In genomic region chr4:123750707-123751312, GRCm38 (mm10) we compare ENCODE assay signal across 9 mouse cellular contexts. TPM values are rescaled to one million over a fixed set of nuclear protein-coding genes. Genes with fewer than 3 reads are reported as not detected.
DNase-seq lines count a peak whose midpoint lies in the region; ATAC-seq and TF ChIP-seq lines count a peak whose summit lies in the region.
"Had no signal": no experiment of that assay in that cellular context is flagged by ENCODE, and none has a peak within 500 bp of the region (broad histone marks: within the 10 kb centered on the region; RNA-seq: fewer than 3 reads in every experiment).

No protein-coding gene starts in this region.

- 0% methylated on average over 8 of the region's 8 CpGs for WGBS in forebrain, embryonic 16.5 days
- WGBS in intestine, embryonic 14.5 days, result 2% methylated on average over 8 of the region's 8 CpGs
- WGBS in liver, embryonic 16.5 days (ENCODE audit: insufficient replicate concordance), result 2% methylated on average over 8 of the region's 8 CpGs
- 1% methylated on average over 8 of the region's 8 CpGs for WGBS in neural tube, embryonic 14.5 days

- no peaks in the 10 kb centered on the region for H3K36me3 ChIP-seq in forebrain, embryonic 16.5 days (ENCODE audit: control insufficient read depth, insufficient read depth)
- peaks cover 3% of the 10 kb centered on the region; the same call in 1 of the 2 replicates for H3K36me3 ChIP-seq in intestine, embryonic 14.5 days (ENCODE audit: control insufficient read depth, insufficient read depth, low read length)
- H3K36me3 ChIP-seq in liver, embryonic 16.5 days (ENCODE audit: control insufficient read depth, insufficient read depth), result no peaks in the 10 kb centered on the region; the same call in 1 of the 2 replicates
- no peaks in the 10 kb centered on the region for H3K36me3 ChIP-seq in neural tube, embryonic 14.5 days (ENCODE audit: control insufficient read depth, insufficient read depth, low read length)

- ATAC-seq in forebrain, embryonic 16.5 days, result no peak
- ATAC-seq in intestine, embryonic 14.5 days (replicated peaks; ENCODE audit: low FRiP score, low TSS enrichment, low read depth), result no peak
- ATAC-seq in liver, embryonic 16.5 days (ENCODE audit: low read depth), result no peak
- no peak for ATAC-seq in neural tube, embryonic 14.5 days (ENCODE audit: low read depth)

- intact Hi-C loops in left cerebral cortex, postnatal 4 days (cut with DNase I), result no loop called here
- intact Hi-C loops in left cerebral cortex, postnatal 36 days (cut with DNase I), result loop anchor here (5.0 kb wide), 2 partner anchors 34 to 151 kb away; partner anchors contain the start of genes Mycbp and Ndufs5

- H3K9ac ChIP-seq in forebrain, embryonic 16.5 days (replicated peaks; ENCODE audit: low read depth, low read length), result peak overlapping the region; percentile 87
- peak overlapping the region; percentile 71 for H3K9ac ChIP-seq in intestine, embryonic 14.5 days (ENCODE audit: low read length)
- H3K9ac ChIP-seq in liver, embryonic 16.5 days (ENCODE audit: low read depth, low read length), result peak overlapping the region; percentile 55
- H3K9ac ChIP-seq in neural tube, embryonic 14.5 days (replicated peaks; ENCODE audit: low read depth, low read length), result peak overlapping the region; percentile 93; the same call in 1 of the 2 replicates

- peak overlapping the region; percentile 76 for H3K27ac ChIP-seq in bone marrow macrophage, adult 2 months (ENCODE audit: insufficient read depth, low read depth, low read length)
- peak overlapping the region; percentile 42 for H3K27ac ChIP-seq in forebrain, embryonic 16.5 days (ENCODE audit: low read length)
- no peak overlapping the region for H3K27ac ChIP-seq in intestine, embryonic 14.5 days (ENCODE audit: low read depth)
- no peak overlapping the region for H3K27ac ChIP-seq in liver, embryonic 16.5 days (ENCODE audit: low read length)
- H3K27ac ChIP-seq in neural tube, embryonic 14.5 days (ENCODE audit: low read depth, low read length), result peak overlapping the region; percentile 29; the same call in 1 of the 2 replicates

- H3K4me1 ChIP-seq in bone marrow macrophage, adult 2 months (ENCODE audit: control insufficient read depth, insufficient read depth, low read length), result peaks cover 11% of the 10 kb centered on the region
- H3K4me1 ChIP-seq in forebrain, embryonic 16.5 days (replicated peaks; ENCODE audit: control insufficient read depth, insufficient read depth, low read length), result peaks cover 19% of the 10 kb centered on the region
- peaks cover 10% of the 10 kb centered on the region for H3K4me1 ChIP-seq in intestine, embryonic 14.5 days (replicated peaks; ENCODE audit: control insufficient read depth, insufficient read depth, low read length)
- H3K4me1 ChIP-seq in liver, embryonic 16.5 days (ENCODE audit: control insufficient read depth, low read depth, low read length), result peaks cover 17% of the 10 kb centered on the region
- peaks cover 12% of the 10 kb centered on the region for H3K4me1 ChIP-seq in neural tube, embryonic 14.5 days (ENCODE audit: control insufficient read depth, insufficient read depth, low read length)

- TF ChIP-seq CTCF in bone marrow macrophage, adult 2 months (IDR thresholded peaks at IDR 0.05; ENCODE audit: low read depth, low read length), result no peak

- no peak for TF ChIP-seq POLR2A in bone marrow macrophage, adult 2 months (IDR thresholded peaks at IDR 0.05; ENCODE audit: borderline replicate concordance, low read depth, low read length)

- no peaks in the 10 kb centered on the region for H3K9me3 ChIP-seq in forebrain, embryonic 16.5 days (ENCODE audit: control insufficient read depth, low read length)
- H3K9me3 ChIP-seq in intestine, embryonic 14.5 days (ENCODE audit: control insufficient read depth, low read length), result no peaks in the 10 kb centered on the region
- no peaks in the 10 kb centered on the region for H3K9me3 ChIP-seq in liver, embryonic 16.5 days (replicated peaks; ENCODE audit: control insufficient read depth, low read length)
- no peaks in the 10 kb centered on the region for H3K9me3 ChIP-seq in neural tube, embryonic 14.5 days (ENCODE audit: control insufficient read depth, low read length)

- peak overlapping the region; percentile 73 for H3K4me3 ChIP-seq in bone marrow macrophage, adult 2 months (ENCODE audit: insufficient read depth, low read length)
- H3K4me3 ChIP-seq in forebrain, embryonic 16.5 days (replicated peaks; ENCODE audit: low read length), result peak overlapping the region; percentile 100
- H3K4me3 ChIP-seq in intestine, embryonic 14.5 days (ENCODE audit: low read depth, low read length), result peak overlapping the region; percentile 83
- peak overlapping the region; percentile 98 for H3K4me3 ChIP-seq in liver, embryonic 16.5 days (ENCODE audit: low read depth, low read length)
- H3K4me3 ChIP-seq in neural tube, embryonic 14.5 days (ENCODE audit: low read depth, low read length), result peak overlapping the region; percentile 99

- DNase-seq in left cerebral cortex, postnatal 4 days, result peak; percentile 40
- DNase-seq in left cerebral cortex, postnatal 36 days (ENCODE audit: low spot score in 2 of 2), result no peak
- DNase-seq in intestine, embryonic 14.5 days (ENCODE audit: low spot score), result peak; percentile 55
- no peak for DNase-seq in urinary bladder, postnatal 25 days (ENCODE audit: low spot score)

- no peaks in the 10 kb centered on the region for H3K27me3 ChIP-seq in forebrain, embryonic 16.5 days (replicated peaks; ENCODE audit: control insufficient read depth, insufficient read depth, low read length)
- no peaks in the 10 kb centered on the region for H3K27me3 ChIP-seq in intestine, embryonic 14.5 days (replicated peaks; ENCODE audit: control insufficient read depth, insufficient read depth, low read length)
- no peaks in the 10 kb centered on the region; the same call in 1 of the 2 replicates for H3K27me3 ChIP-seq in liver, embryonic 16.5 days (ENCODE audit: control insufficient read depth, insufficient read depth, low read depth, low read length)
- H3K27me3 ChIP-seq in neural tube, embryonic 14.5 days (ENCODE audit: control insufficient read depth, insufficient read depth, low read length), result no peaks in the 10 kb centered on the region

- peak overlapping the region; percentile 65 for H3K4me2 ChIP-seq in forebrain, embryonic 16.5 days (ENCODE audit: low read length)
- peak overlapping the region; percentile 73 for H3K4me2 ChIP-seq in intestine, embryonic 14.5 days (ENCODE audit: low read length)
- H3K4me2 ChIP-seq in liver, embryonic 16.5 days (ENCODE audit: low read depth, low read length), result peak overlapping the region; percentile 96
- peak overlapping the region; percentile 59 for H3K4me2 ChIP-seq in neural tube, embryonic 14.5 days (ENCODE audit: low read depth, low read length)

RNA-seq across cellular contexts. Expression of gene Akirin1, which starts 0.7 kb away (rescaled TPM):
- 10 to 100 TPM; 46.5 to 46.9 TPM for total RNA-seq in left cerebral cortex, postnatal 4 days (2021)
- 10 to 100 TPM; 60.4 to 64.2 TPM for total RNA-seq in left cerebral cortex, postnatal 36 days (2021)
- 47.4 and 56.1 TPM in 2 replicates for polyA plus RNA-seq in bone marrow macrophage, adult 2 months (2012; ENCODE audit: insufficient read depth, insufficient read length, missing spikeins)
- polyA plus RNA-seq in forebrain, embryonic 16.5 days (2015; fragmentation: Nextera tagmentation; extraction: Ambion mirVana), result 74.1 and 74.6 TPM in 2 replicates
- polyA plus RNA-seq in intestine, embryonic 14.5 days (2014; fragmentation: Nextera tagmentation; extraction: Ambion mirVana), result 47.3 and 48.4 TPM in 2 replicates
- 17.4 and 19.4 TPM in 2 replicates for polyA plus RNA-seq in liver, embryonic 16.5 days (2015; fragmentation: Nextera tagmentation; extraction: Ambion mirVana)
- 81.8 and 94.2 TPM in 2 replicates for polyA plus RNA-seq in neural tube, embryonic 14.5 days (2014; fragmentation: Nextera tagmentation; extraction: Ambion mirVana)

RNA-seq across cellular contexts. Expression of gene Ndufs5, which starts 32.8 kb away (rescaled TPM):
- 100 to 1,000 TPM; 134 to 138 TPM for total RNA-seq in left cerebral cortex, postnatal 4 days (2021)
- 100 to 1,000 TPM; 180 to 195 TPM for total RNA-seq in left cerebral cortex, postnatal 36 days (2021)
- 110 and 121 TPM in 2 replicates for polyA plus RNA-seq in bone marrow macrophage, adult 2 months (2012; ENCODE audit: insufficient read depth, insufficient read length, missing spikeins)
- polyA plus RNA-seq in forebrain, embryonic 16.5 days (2015; fragmentation: Nextera tagmentation; extraction: Ambion mirVana), result 348 and 362 TPM in 2 replicates
- 306 and 321 TPM in 2 replicates for polyA plus RNA-seq in intestine, embryonic 14.5 days (2014; fragmentation: Nextera tagmentation; extraction: Ambion mirVana)
- 135 and 139 TPM in 2 replicates for polyA plus RNA-seq in liver, embryonic 16.5 days (2015; fragmentation: Nextera tagmentation; extraction: Ambion mirVana)
- polyA plus RNA-seq in neural tube, embryonic 14.5 days (2014; fragmentation: Nextera tagmentation; extraction: Ambion mirVana), result 485 and 586 TPM in 2 replicates

RNA-seq across cellular contexts. Expression of gene Rhbdl2, which starts 36.9 kb away (rescaled TPM):
- 1 to 10 TPM in 1 of 2 experiments, under 1 TPM in 1; 0.95 to 1.5 TPM for total RNA-seq in left cerebral cortex, postnatal 4 days (2021)
- total RNA-seq in left cerebral cortex, postnatal 36 days (2021), result under 1 TPM; 0.57 to 0.91 TPM
- not detected in 2 replicates for polyA plus RNA-seq in bone marrow macrophage, adult 2 months (2012; ENCODE audit: insufficient read depth, insufficient read length, missing spikeins)
- 1.1 and 1.4 TPM in 2 replicates for polyA plus RNA-seq in forebrain, embryonic 16.5 days (2015; fragmentation: Nextera tagmentation; extraction: Ambion mirVana)
- polyA plus RNA-seq in intestine, embryonic 14.5 days (2014; fragmentation: Nextera tagmentation; extraction: Ambion mirVana), result 1.3 and 1.4 TPM in 2 replicates
- polyA plus RNA-seq in liver, embryonic 16.5 days (2015; fragmentation: Nextera tagmentation; extraction: Ambion mirVana), result 0.07 TPM in 1 of 2 replicates, not detected in the other
- 0.72 and 1.2 TPM in 2 replicates for polyA plus RNA-seq in neural tube, embryonic 14.5 days (2014; fragmentation: Nextera tagmentation; extraction: Ambion mirVana)
- total RNA-seq: neutrophil, adult 5-6 weeks had no signal

Comparison
In these comparisons a context has a peak if more than half of its experiments do, and no peak if none do; other contexts are left out.
1. DNase-seq: peak in left cerebral cortex, postnatal 4 days (single experiment) and intestine, embryonic 14.5 days (single experiment); none in left cerebral cortex, postnatal 36 days (0 of 2) and urinary bladder, postnatal 25 days (single experiment).
2. H3K27ac ChIP-seq: peak in bone marrow macrophage, adult 2 months (single experiment), forebrain, embryonic 16.5 days (single experiment) and neural tube, embryonic 14.5 days (single experiment); none in intestine, embryonic 14.5 days (single experiment) and liver, embryonic 16.5 days (single experiment).
3. Peak in every context shown above with its lines, with median percentiles within 50 percentile points of each other: H3K4me3 ChIP-seq, H3K4me2 ChIP-seq and H3K9ac ChIP-seq.